Mouse (Mus musculus) cerebellum, adult 2 months (tissue): ENCODE data around the gene Slc6a17.

Experiments used
- CTCF ChIP-seq: fragments of 200-500 bp; IDR thresholded peaks from 2 replicates; pipeline ENCODE4 v1.5.1; 2011; ENCODE audit warnings: low read depth, mild to moderate bottlenecking, control low read depth, low read length, moderate library complexity, borderline replicate concordance; ENCODE audit not compliant: insufficient read depth
- POLR2A ChIP-seq: fragments of 200-500 bp; IDR thresholded peaks from 2 replicates; pipeline ENCODE4 v1.6.1; 2011; ENCODE audit warnings: low read length, control low read depth, borderline replicate concordance; ENCODE audit not compliant: insufficient read depth

DNA sequence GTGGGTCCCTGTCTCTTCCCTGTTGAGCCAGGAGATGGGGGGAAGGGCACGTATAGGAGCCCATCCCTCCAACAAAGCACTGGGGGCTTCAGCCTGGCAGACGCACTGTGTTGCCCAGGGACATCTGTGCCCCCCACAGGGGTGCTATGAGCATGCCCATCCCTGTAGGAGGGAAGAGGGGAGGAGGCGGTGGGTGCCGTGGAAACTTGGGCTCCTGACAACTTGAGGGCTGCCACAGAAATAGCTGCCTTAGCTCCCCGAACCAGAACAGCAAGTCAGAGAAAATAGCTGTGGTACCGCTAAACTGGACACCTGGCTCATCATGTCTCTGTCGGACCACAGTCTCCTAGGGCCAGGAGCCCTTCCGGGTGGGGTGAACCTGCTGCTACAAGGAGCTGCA lies 76.5 kb downstream of the Slc6a17 start:
- TF ChIP-seq POLR2A (no peak), CTCF (no peak)
